Mouse (Mus musculus) ES-E14 (cell line): Measurements from ENCODE around the gene Dda1.

Experiments used
- HCFC1 ChIP-seq: IDR thresholded peaks from 2 replicates; pipeline ENCODE4 v1.6.1; 2012; ENCODE audit warnings: low read length, inconsistent platforms, borderline replicate concordance; ENCODE audit not compliant: insufficient read depth
- MAFK ChIP-seq: IDR thresholded peaks from 2 replicates; pipeline ENCODE4 v1.6.1; 2014; ENCODE audit warnings: mild to moderate bottlenecking, low read depth, low read length, inconsistent platforms; ENCODE audit not compliant: insufficient read depth

- no peak; the same call in 1 of the 2 replicates for TF ChIP-seq HCFC1
- TF ChIP-seq MAFK, result no peak
Observed at GRCm38 (mm10) chr8:71507589-71508104, 38.6 kb downstream of the Dda1 start.
